Mouse (Mus musculus): Measurements from ENCODE around the gene Naxd. TPM values are rescaled to one million over a fixed set of nuclear protein-coding genes. Genes with fewer than 3 reads are reported as not detected.

The Naxd gene
- total and polyA plus RNA-seq, 3 experiments, result 54.8 to 72.3 TPM; not detected in 1

DNA sequence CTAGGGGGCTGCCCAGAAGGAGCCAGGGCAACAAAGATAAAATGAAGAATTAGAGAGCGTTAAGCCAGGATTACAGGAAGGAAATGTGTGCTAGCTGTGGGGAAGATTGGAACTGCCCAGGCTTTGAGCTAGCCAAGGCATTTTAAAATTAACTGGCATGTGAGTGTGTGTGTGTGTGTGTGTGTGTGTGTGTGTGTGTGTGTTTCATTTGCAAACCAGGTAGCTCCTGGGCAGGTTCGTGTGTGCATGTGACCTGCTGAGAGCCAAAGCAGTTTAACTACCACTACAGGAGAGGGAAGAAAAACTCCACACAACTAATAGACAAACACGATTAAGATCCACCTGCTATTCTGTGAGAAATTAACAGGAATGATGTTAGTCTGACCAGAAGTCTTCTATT lies 26.0 kb downstream of the Naxd start:
- TF ChIP-seq ZKSCAN1 (IDR thresholded peaks at IDR 0.05; ENCODE audit: low read depth, low read length), result no peak
- TF ChIP-seq POLR2AphosphoS2 (IDR thresholded peaks at IDR 0.05; ENCODE audit: low read length), result no peak
- TF ChIP-seq NELFE (IDR thresholded peaks at IDR 0.05; ENCODE audit: low read depth, low read length), result no peak
- TF ChIP-seq CHD1 (IDR thresholded peaks at IDR 0.05; ENCODE audit: low read depth, low read length), result no peak
- Histone ChIP-seq H3K79me2 (ENCODE audit: control insufficient read depth, insufficient read depth, low read length, poor library complexity) (no peaks in the 10 kb centered on the region), H3K9me3 (replicated peaks; ENCODE audit: insufficient read depth, low read length) (no peaks in the 10 kb centered on the region), H3K4me3 (ENCODE audit: control insufficient read depth in 1 of 2, insufficient read depth in 1 of 2, low read depth in 2 of 2, low read length in 2 of 2) (no peak overlapping the region), H3K27me3 (ENCODE audit: control insufficient read depth in 1 of 2, insufficient read depth in 2 of 2, low read length in 2 of 2) (no peaks in the 10 kb centered on the region), H3K36me3 (ENCODE audit: control insufficient read depth in 1 of 2, insufficient read depth in 2 of 2, low read length in 2 of 2) (no peaks in the 10 kb centered on the region; a peak in 1 of 4 replicates), H3K4me1 (ENCODE audit: control insufficient read depth in 1 of 2, insufficient read depth in 2 of 2, low read length in 2 of 2) (no peaks in the 10 kb centered on the region), H3K27ac (ENCODE audit: control insufficient read depth, low read depth, low read length) (no peak overlapping the region), H3K9ac (ENCODE audit: control insufficient read depth, low read depth, low read length, poor library complexity, severe bottlenecking) (no peak overlapping the region)
- no peak for DNase-seq (ENCODE audit: low read depth, low spot score)

GRCm38 (mm10) chr8:11530155-11530770 lies 33.0 kb downstream of the Naxd start:
- DNase-seq (ENCODE audit: low read depth, low spot score), result no peak
- H3K27ac ChIP-seq (ENCODE audit: control insufficient read depth, low read depth, low read length), result no peak overlapping the region
- no peak overlapping the region for H3K4me3 ChIP-seq (ENCODE audit: control insufficient read depth in 1 of 2, insufficient read depth in 1 of 2, low read depth in 2 of 2, low read length in 2 of 2)
- no peaks in the 10 kb centered on the region for H3K9me3 ChIP-seq (replicated peaks; ENCODE audit: insufficient read depth, low read length)
- no peaks in the 10 kb centered on the region for H3K4me1 ChIP-seq (ENCODE audit: control insufficient read depth in 1 of 2, insufficient read depth in 2 of 2, low read length in 2 of 2)
- H3K36me3 ChIP-seq (ENCODE audit: control insufficient read depth in 1 of 2, insufficient read depth in 2 of 2, low read length in 2 of 2), result peaks cover 0 to 2% of the 10 kb centered on the region in 2 experiments; a peak in 1 of 4 replicates
- no peaks in the 10 kb centered on the region for H3K27me3 ChIP-seq (ENCODE audit: control insufficient read depth in 1 of 2, insufficient read depth in 2 of 2, low read length in 2 of 2)
- TF ChIP-seq UBTF (IDR thresholded peaks at IDR 0.05; ENCODE audit: borderline replicate concordance, insufficient read depth, low read depth, low read length), result no peak
- TF ChIP-seq CTCF (IDR thresholded peaks at IDR 0.05 in 2 of 3, conservative IDR thresholded peaks at IDR 0.05 in 1 of 3; ENCODE audit: control insufficient read depth in 1 of 3, insufficient read depth in 1 of 3, low read depth in 2 of 3, low read length in 3 of 3, poor library complexity in 1 of 3, severe bottlenecking in 1 of 3), result no peak
- no peak for TF ChIP-seq ELF1 (IDR thresholded peaks at IDR 0.05; ENCODE audit: low read depth, low read length)
- no peak for TF ChIP-seq ETS1 (IDR thresholded peaks at IDR 0.05; ENCODE audit: low read depth, low read length)
- TF ChIP-seq BHLHE40 (IDR thresholded peaks at IDR 0.05; ENCODE audit: borderline replicate concordance, low read depth, low read length), result no peak
- no peak for TF ChIP-seq E2F4 (IDR thresholded peaks at IDR 0.05; ENCODE audit: borderline replicate concordance, low read depth, low read length)
- TF ChIP-seq RCOR1 (IDR thresholded peaks at IDR 0.05; ENCODE audit: low read depth, low read length), result no peak
- no peak for TF ChIP-seq CHD1 (IDR thresholded peaks at IDR 0.05; ENCODE audit: low read depth, low read length)
- no peak for TF ChIP-seq GATA1 (IDR thresholded peaks at IDR 0.05; ENCODE audit: low read depth, low read length)
- no peak for TF ChIP-seq ZC3H11A (IDR thresholded peaks at IDR 0.05; ENCODE audit: low read depth, low read length)
- no peak for TF ChIP-seq MYC (IDR thresholded peaks at IDR 0.05; ENCODE audit: low read depth, low read length)
- no peak for TF ChIP-seq ZNF384 (IDR thresholded peaks at IDR 0.05; ENCODE audit: low read depth, low read length)
- no peak for TF ChIP-seq USF1 (IDR thresholded peaks at IDR 0.05; ENCODE audit: low read depth, low read length)
- no peak for TF ChIP-seq MAZ (IDR thresholded peaks at IDR 0.05; ENCODE audit: low read depth, low read length)
- TF ChIP-seq HCFC1 (IDR thresholded peaks at IDR 0.05; ENCODE audit: low read depth, low read length), result no peak
- TF ChIP-seq MAFK (IDR thresholded peaks at IDR 0.05; ENCODE audit: borderline replicate concordance, low read depth, low read length), result no peak
- no peak for TF ChIP-seq ZKSCAN1 (IDR thresholded peaks at IDR 0.05; ENCODE audit: low read depth, low read length)
- TF ChIP-seq RAD21 (IDR thresholded peaks at IDR 0.05; ENCODE audit: low read depth, low read length), result no peak
- TF ChIP-seq MYB (IDR thresholded peaks at IDR 0.05; ENCODE audit: low read depth, low read length), result no peak
- TF ChIP-seq JUND (IDR thresholded peaks at IDR 0.05; ENCODE audit: low read depth, low read length), result no peak
- H3K79me2 ChIP-seq (ENCODE audit: control insufficient read depth, insufficient read depth, low read length, poor library complexity), result no peaks in the 10 kb centered on the region
- H3K9ac ChIP-seq (ENCODE audit: control insufficient read depth, low read depth, low read length, poor library complexity, severe bottlenecking), result no peak overlapping the region

Data from MEL (cell line).